Mouse (Mus musculus) T-cell, adult 2 months (primary cell): ENCODE measurements around the gene Dcaf12l1.
"Not testable (repeated sequence)": the region's sequence is repeated elsewhere in the genome, so short reads cannot be mapped to it uniquely, and the experiment has no call there.

Experiments
- DNase-seq: peaks from one replicate; pipeline ENCODE4 v3.0.0; 2022; ENCODE audit warnings: low spot score

The Dcaf12l1 gene

DNA sequence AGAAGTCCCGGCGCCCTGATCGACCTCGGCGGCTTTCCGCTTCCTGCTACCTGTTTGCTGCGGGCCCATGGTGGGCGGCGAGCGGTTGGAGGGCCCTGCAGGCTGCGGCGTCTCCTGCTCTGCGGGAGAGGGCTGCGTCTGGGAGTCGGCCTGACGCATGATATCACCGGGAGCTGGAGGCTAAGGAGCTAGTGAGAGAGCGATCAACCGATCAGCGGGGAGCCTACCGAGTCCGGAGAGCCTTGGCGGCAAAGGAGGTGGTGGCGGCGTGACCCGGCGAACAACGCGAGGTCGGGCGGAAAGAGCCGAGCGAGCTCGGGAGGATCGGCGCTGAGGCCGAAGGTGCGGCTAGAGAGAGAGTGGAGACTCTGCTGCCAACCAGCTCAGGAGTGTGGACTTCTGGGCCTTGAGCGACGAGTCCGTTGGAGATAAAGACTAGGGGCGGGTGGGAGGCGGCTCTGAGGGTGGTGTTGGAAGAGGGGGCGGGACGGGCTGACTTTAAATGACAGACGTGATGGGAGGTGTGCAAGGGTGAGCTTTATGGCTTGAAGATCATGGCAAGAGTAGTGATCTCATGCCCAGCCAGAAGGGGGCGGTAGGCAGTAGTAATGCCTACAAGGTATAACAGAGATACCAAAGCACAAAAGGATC, at the start of gene Dcaf12l1:
Gene Dcaf12l1, minus strand, starts transcription at position 437 of the 651 bp plus-strand sequence.
- DNase-seq, result peak; percentile 1

DNA sequence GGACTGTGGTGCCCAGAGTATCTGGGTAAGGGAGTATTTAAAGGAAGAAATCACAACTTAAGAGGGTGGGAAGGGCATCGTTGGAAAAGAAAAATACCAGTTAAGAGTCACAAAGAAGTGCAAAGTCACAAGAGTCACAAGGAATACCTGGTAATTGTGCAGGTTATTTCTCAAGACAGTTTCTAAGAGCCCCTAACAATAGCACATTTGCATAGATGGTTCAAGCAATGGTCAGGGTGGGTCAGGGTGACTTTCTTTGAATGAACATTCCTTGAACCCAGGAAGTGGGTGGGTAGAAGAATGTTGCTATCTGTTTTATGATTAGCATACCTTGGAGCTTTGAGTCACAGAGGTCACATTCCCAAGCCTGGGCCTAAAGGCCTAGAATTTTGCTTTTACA, 19.4 kb upstream of the Dcaf12l1 start:
- not testable (repeated sequence) for DNase-seq

DNA sequence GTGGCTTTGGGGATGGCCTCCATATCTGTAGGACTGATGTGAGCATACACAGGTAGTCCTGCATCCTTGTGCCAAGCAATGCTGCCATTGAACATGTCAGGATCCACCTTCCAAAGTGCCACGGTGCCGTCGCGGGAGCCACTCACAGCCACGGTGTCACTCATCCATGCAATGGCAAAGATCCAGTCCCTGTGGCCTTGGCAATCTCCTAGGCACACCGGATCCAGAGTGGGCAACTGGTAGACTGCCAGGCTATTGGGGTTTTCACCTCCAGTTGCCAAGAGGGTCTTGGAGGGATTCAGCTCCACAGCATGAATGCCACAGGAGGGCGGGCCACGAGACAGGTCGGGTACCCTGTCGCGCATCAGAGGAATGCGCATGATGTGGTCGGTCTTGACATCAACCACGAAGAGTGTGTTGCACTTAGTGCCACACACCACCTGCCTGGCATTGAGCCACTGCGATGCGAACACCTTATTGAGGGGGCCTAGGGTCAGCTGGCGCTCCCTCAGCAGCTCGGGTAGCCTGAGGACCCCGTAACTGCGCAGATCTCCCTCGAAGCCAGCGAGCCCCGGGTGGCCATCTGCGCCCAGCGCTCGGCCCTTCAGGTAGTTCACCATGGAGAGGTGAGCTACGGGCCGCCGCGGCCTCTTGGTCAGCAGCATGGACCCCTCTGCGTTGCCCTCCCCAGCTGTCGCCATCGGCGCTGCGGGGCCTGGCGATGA, 799 bp downstream of the Dcaf12l1 start:
- DNase-seq, result no peak
